Mouse (Mus musculus): ENCODE results near the gene Stradb. TPM values are rescaled to one million over a fixed set of nuclear protein-coding genes. Genes with fewer than 3 reads are reported as not detected.

Gene Stradb
- polyA plus RNA-seq, 1 experiment from 2014 or later: 44.7 TPM

Other genes starting within 250 kb of the Stradb start
- gene Casp8, start 178.1 kb upstream of the Stradb start, polyA plus RNA-seq (2014; fragmentation: Nextera tagmentation; extraction: Ambion mirVana): 13.1 and 15.9 TPM in 2 replicates
- 13.7 and 14.0 TPM in 2 replicates for gene Trak2, start 92 bp upstream of the Stradb start, polyA plus RNA-seq (2014; fragmentation: Nextera tagmentation; extraction: Ambion mirVana)
- gene C2cd6, start 121.4 kb downstream of the Stradb start, polyA plus RNA-seq (2014; fragmentation: Nextera tagmentation; extraction: Ambion mirVana): not detected in 2 replicates
- 44.2 and 48.2 TPM in 2 replicates for gene Tmem237, start 146.9 kb downstream of the Stradb start, polyA plus RNA-seq (2014; fragmentation: Nextera tagmentation; extraction: Ambion mirVana)
- 0.42 and 0.43 TPM in 2 replicates for gene Mpp4, start 189.9 kb downstream of the Stradb start, polyA plus RNA-seq (2014; fragmentation: Nextera tagmentation; extraction: Ambion mirVana)